ENCODE assay signal across 9 mouse cellular contexts in the genomic region with DNA sequence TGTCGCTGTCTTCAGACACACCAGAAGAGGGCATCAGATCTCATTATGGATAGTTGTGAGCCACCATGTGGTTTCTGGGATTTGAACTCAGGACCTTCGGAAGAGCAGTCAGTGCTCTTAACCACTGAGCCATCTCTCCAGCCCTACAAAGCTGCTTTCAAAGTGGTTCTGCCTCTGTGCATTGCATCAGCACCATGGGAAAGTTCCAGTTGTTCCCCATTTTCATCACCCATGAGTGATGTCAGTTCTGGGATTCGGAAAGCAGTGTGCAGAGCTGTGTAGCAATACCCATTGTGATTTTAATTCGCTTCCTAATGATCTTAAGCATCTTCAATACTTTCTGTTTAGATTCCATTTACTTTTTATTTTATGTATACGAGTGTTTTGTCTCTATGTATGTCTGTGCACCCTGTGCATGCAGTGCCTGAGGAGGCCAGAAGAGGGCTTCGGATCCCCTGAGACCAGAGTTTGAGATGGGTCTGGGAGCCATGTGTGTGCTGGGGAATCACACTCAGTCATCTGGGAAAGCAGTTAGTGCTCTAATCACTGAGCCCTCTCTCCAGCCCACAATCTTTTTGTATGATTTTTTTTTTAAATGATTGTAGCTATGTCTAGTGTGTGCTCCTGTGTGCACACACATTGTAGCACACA. TPM values are rescaled to one million over a fixed set of nuclear protein-coding genes. Genes with fewer than 3 reads are reported as not detected.
DNase-seq lines count a peak whose midpoint lies in the region; ATAC-seq and TF ChIP-seq lines count a peak whose summit lies in the region.
"Had no signal": no experiment of that assay in that cellular context is flagged by ENCODE, and none has a peak within 500 bp of the region (broad histone marks: within the 10 kb centered on the region; RNA-seq: fewer than 3 reads in every experiment).

No protein-coding gene starts in this region.

- 93% methylated on average over 6 of the region's 6 CpGs for WGBS in liver, adult 2 months
- WGBS in liver, embryonic 11.5 days: 84% methylated on average over 6 of the region's 6 CpGs
- 94% methylated on average over 6 of the region's 6 CpGs for WGBS in intestine, embryonic 16.5 days

- no peak for TF ChIP-seq POLR2A in liver, adult 2 months (IDR thresholded peaks at IDR 0.05; ENCODE audit: extremely low read depth, insufficient read depth, low read length)
- TF ChIP-seq POLR2A in cortical plate, adult 2 months (IDR thresholded peaks at IDR 0.05; ENCODE audit: extremely low read depth, insufficient read depth, low read length): no peak

- no peaks in the 10 kb centered on the region for H3K27me3 ChIP-seq in liver, adult 2 months (ENCODE audit: control insufficient read depth, insufficient read depth, low read length)
- H3K27me3 ChIP-seq in liver, embryonic 11.5 days (replicated peaks; ENCODE audit: control insufficient read depth, insufficient read depth, low read length): no peaks in the 10 kb centered on the region
- H3K27me3 ChIP-seq in intestine, embryonic 16.5 days (replicated peaks; ENCODE audit: control insufficient read depth, insufficient read depth, low read length): no peaks in the 10 kb centered on the region

- no peak overlapping the region for H3K27ac ChIP-seq in liver, adult 2 months (replicated peaks; ENCODE audit: insufficient read depth, low read depth, low read length)
- no peak overlapping the region for H3K27ac ChIP-seq in liver, embryonic 11.5 days (ENCODE audit: low read depth, low read length)
- no peak overlapping the region for H3K27ac ChIP-seq in cortical plate, adult 2 months (ENCODE audit: insufficient read depth, low read length)
- no peak overlapping the region for H3K27ac ChIP-seq in intestine, embryonic 16.5 days (ENCODE audit: low read length)

- H3K4me1 ChIP-seq in liver, adult 2 months (ENCODE audit: control insufficient read depth, insufficient read depth, low read length): no peaks in the 10 kb centered on the region
- H3K4me1 ChIP-seq in liver, embryonic 11.5 days (replicated peaks; ENCODE audit: control insufficient read depth, insufficient read depth, low read length): no peaks in the 10 kb centered on the region; the same call in 1 of the 2 replicates
- no peaks in the 10 kb centered on the region for H3K4me1 ChIP-seq in cortical plate, adult 2 months (ENCODE audit: control insufficient read depth, insufficient read depth, low read length)
- H3K4me1 ChIP-seq in intestine, embryonic 16.5 days (ENCODE audit: control insufficient read depth, insufficient read depth, low read length): no peaks in the 10 kb centered on the region

- no peak overlapping the region for H3K4me2 ChIP-seq in liver, embryonic 11.5 days
- H3K4me2 ChIP-seq in intestine, embryonic 16.5 days (ENCODE audit: low read depth, low read length): no peak overlapping the region

- TF ChIP-seq CTCF in liver, adult 2 months (IDR thresholded peaks at IDR 0.05; ENCODE audit: low read depth, low read length): peak; percentile 70
- peak; percentile 7; the same call in 1 of the 2 replicates for TF ChIP-seq CTCF in cortical plate, adult 2 months (IDR thresholded peaks at IDR 0.05; ENCODE audit: extremely low read depth, insufficient read depth, low read length)

- no peak overlapping the region for H3K9ac ChIP-seq in liver, adult 2 months (ENCODE audit: low read depth, low read length)
- H3K9ac ChIP-seq in liver, embryonic 11.5 days (ENCODE audit: low read depth, low read length): no peak overlapping the region
- H3K9ac ChIP-seq in intestine, embryonic 16.5 days (ENCODE audit: low read depth, low read length): no peak overlapping the region

- ATAC-seq in liver, embryonic 11.5 days (replicated peaks; ENCODE audit: low FRiP score): no peak
- no peak for ATAC-seq in intestine, embryonic 16.5 days
- no peak; the same call in 1 of the 2 replicates for ATAC-seq in erythroid progenitor cell, adult 5-6 weeks (replicated peaks; ENCODE audit: low FRiP score, poor library complexity, severe bottlenecking)

- no peaks in the 10 kb centered on the region for H3K9me3 ChIP-seq in liver, embryonic 11.5 days (ENCODE audit: control insufficient read depth, low read length)
- no peaks in the 10 kb centered on the region for H3K9me3 ChIP-seq in intestine, embryonic 16.5 days (ENCODE audit: control insufficient read depth, low read length)

- no peak overlapping the region for H3K4me3 ChIP-seq in liver, adult 2 months (ENCODE audit: insufficient read depth, low read depth, low read length)
- no peak overlapping the region for H3K4me3 ChIP-seq in liver, embryonic 11.5 days (ENCODE audit: low read depth, low read length)
- no peak overlapping the region for H3K4me3 ChIP-seq in cortical plate, adult 2 months (ENCODE audit: insufficient read depth, low read length)
- H3K4me3 ChIP-seq in intestine, embryonic 16.5 days (ENCODE audit: low read length): no peak overlapping the region

- H3K36me3 ChIP-seq in liver, adult 2 months (ENCODE audit: control insufficient read depth, insufficient read depth, low read length): no peaks in the 10 kb centered on the region
- no peaks in the 10 kb centered on the region for H3K36me3 ChIP-seq in liver, embryonic 11.5 days (ENCODE audit: control insufficient read depth, insufficient read depth, low read length)
- no peaks in the 10 kb centered on the region for H3K36me3 ChIP-seq in intestine, embryonic 16.5 days (ENCODE audit: control insufficient read depth, insufficient read depth, low read length)

- H3K79me2 ChIP-seq in liver, adult 2 months (ENCODE audit: control insufficient read depth, insufficient read depth, low read length): no peaks in the 10 kb centered on the region; the same call in 1 of the 2 replicates

- DNase-seq in embryo, embryonic 10.5 days (ENCODE audit: low spot score): peak; percentile 56
- DNase-seq in embryo, embryonic 11 days: no peak
- DNase-seq in liver, adult 2 months (ENCODE audit: extremely low read depth, low read depth, low spot score): no peak
- DNase-seq in liver, embryonic 11.5 days (ENCODE audit: low spot score): no peak
- peak; percentile 40 for DNase-seq in A20 (ENCODE audit: low read depth, low spot score)
- DNase-seq: gastrocnemius, postnatal 36 days had no signal

RNA-seq across cellular contexts. Expression of gene Foxk1, which starts 6.6 kb away (rescaled TPM):
- 3.0 and 5.0 TPM in 2 replicates for total RNA-seq in liver, adult 2 months (2014; rRNA removed)
- polyA plus RNA-seq in liver, adult 2 months (2012; rRNA removed): 7.2 and 7.6 TPM in 2 replicates
- polyA plus RNA-seq in liver, embryonic 11.5 days (2014; fragmentation: Nextera tagmentation; extraction: Ambion mirVana): 3.1 and 4.0 TPM in 2 replicates
- polyA plus RNA-seq in cortical plate, adult 2 months (2012; rRNA removed): 19.4 and 21.1 TPM in 2 replicates
- polyA plus RNA-seq in intestine, embryonic 16.5 days (2015; fragmentation: Nextera tagmentation; extraction: Ambion mirVana): 1.9 and 2.0 TPM in 2 replicates
- total RNA-seq in erythroid progenitor cell, adult 5-6 weeks (2015; ENCODE audit: low replicate concordance): 3.8 and 6.1 TPM in 2 replicates
- total RNA-seq in erythroid progenitor cell, adult 5-6 weeks (2017; ENCODE audit: low replicate concordance): 1.9 and 3.5 TPM in 2 replicates

Comparison
In these comparisons a context has a peak if more than half of its experiments do, and no peak if none do; other contexts are left out.
1. DNase-seq: peak in embryo, embryonic 10.5 days (single experiment) and A20 (single experiment); none in embryo, embryonic 11 days (single experiment), liver, adult 2 months (single experiment) and liver, embryonic 11.5 days (single experiment).